Mouse (Mus musculus) thymus, adult 2 months (tissue): Measurements from ENCODE around the gene Osbpl10. TPM values are rescaled to one million over a fixed set of nuclear protein-coding genes. Genes with fewer than 3 reads are reported as not detected.

Experiments used
- DNase-seq: peaks from one replicate; pipeline ENCODE4 v3.0.0; 2021
- H3K27ac ChIP-seq: fragments of 200-500 bp; 2 replicates; pipeline ENCODE4 v1.5.1; 2012; ENCODE audit warnings: low read length, control low read depth; ENCODE audit not compliant: control insufficient read depth, insufficient read depth
- H3K27me3 ChIP-seq: fragments of 200-500 bp; 2 replicates; pipeline ENCODE4 v1.6.1; 2012; ENCODE audit warnings: mild to moderate bottlenecking, low read length, moderate library complexity, mixed read lengths; ENCODE audit not compliant: control insufficient read depth, insufficient read depth
- H3K36me3 ChIP-seq: fragments of 200-500 bp; 2 replicates; pipeline ENCODE4 v1.6.1; 2012; ENCODE audit warnings: mild to moderate bottlenecking, low read length, moderate library complexity; ENCODE audit not compliant: control insufficient read depth, insufficient read depth
- H3K4me1 ChIP-seq: fragments of 200-500 bp; replicated peaks from 2 replicates; pipeline ENCODE4 v1.6.1; 2012; ENCODE audit warnings: low read length; ENCODE audit not compliant: control insufficient read depth, insufficient read depth
- H3K4me3 ChIP-seq: fragments of 200-500 bp; 2 replicates; pipeline ENCODE4 v1.5.1; 2012; ENCODE audit warnings: mild to moderate bottlenecking, low read length, control low read depth, moderate library complexity; ENCODE audit not compliant: control insufficient read depth, insufficient read depth
- CTCF ChIP-seq: fragments of 200-500 bp; IDR thresholded peaks from 2 replicates; pipeline ENCODE4 v1.5.1; 2012; ENCODE audit warnings: mild to moderate bottlenecking, control low read depth, low read length, moderate library complexity, borderline replicate concordance; ENCODE audit not compliant: control insufficient read depth, poor library complexity, insufficient read depth; ENCODE audit errors: extremely low read depth
- POLR2A ChIP-seq: fragments of 200-500 bp; IDR thresholded peaks from 2 replicates; pipeline ENCODE4 v1.6.1; 2012; ENCODE audit warnings: mild to moderate bottlenecking, low read length, control low read depth, moderate library complexity; ENCODE audit not compliant: control insufficient read depth, poor library complexity, insufficient read depth; ENCODE audit errors: extremely low read depth
- WGBS: fragments of 180-500 bp; shearing (Covaris S2); methylation state at CpG from one replicate; pipeline ENCODE4 v1.1.7; 2018; 5-methylcytosine and 5-hydroxymethylcytosine counted together
- polyA plus RNA-seq: library from polyadenylated mRNA; depleted of rRNA; stranded (reverse); fragments of >200 nt; gene quantifications from 2 replicates; pipeline ENCODE4 v1.2.3, GENCODE M21; 2012

The Osbpl10 gene
- polyA plus RNA-seq, 1 experiment: 10.3 TPM

DNA sequence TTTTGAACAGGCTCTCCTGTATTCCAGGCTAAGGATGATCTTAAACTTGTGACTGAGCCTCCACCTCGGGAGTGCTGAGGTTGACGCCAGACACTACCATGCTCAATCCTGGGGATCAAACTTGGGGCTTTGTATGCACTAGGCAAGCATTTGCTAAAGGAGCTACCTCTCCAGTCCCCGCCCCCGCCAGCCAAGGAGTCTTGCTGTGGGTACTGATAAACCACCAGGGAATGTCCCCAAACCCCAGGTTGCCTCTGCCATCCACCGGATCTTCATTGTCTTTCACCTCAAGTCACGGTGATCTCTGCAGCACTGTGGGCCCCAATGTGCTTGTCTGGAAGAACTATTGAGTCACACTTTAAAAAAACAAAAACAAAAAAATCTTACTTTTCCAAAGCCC lies 224.8 kb downstream of the Osbpl10 start:
- peaks cover 25% of the 10 kb centered on the region for H3K4me1 ChIP-seq
- no peaks in the 10 kb centered on the region for H3K27me3 ChIP-seq
- DNase-seq: no peak
- no peak overlapping the region for H3K4me3 ChIP-seq
- no peak for TF ChIP-seq CTCF
- no peak for TF ChIP-seq POLR2A
- WGBS: 58% methylated on average over 6 of the region's 6 CpGs
- H3K27ac ChIP-seq: no peak overlapping the region
- H3K36me3 ChIP-seq: no peaks in the 10 kb centered on the region

DNA sequence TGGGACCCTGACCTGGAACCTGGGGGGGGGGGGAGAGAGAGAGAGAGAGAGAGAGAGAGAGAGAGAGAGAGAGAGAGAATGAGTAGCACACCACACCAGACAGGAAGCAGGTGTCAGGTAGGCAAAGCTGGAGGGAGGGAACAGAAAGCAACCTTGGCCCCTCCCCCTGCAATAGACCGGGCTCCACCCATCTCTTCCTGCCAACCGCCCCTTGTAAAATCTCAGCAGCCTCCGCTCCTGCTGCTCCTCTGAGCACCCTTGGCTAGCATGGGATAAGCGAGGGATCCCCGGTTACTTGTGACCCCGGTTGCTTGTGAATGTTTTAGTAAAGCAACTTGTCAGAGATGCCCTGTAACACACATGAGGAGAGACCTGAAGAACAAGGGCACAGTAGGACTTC lies 227.1 kb downstream of the Osbpl10 start:
- Histone ChIP-seq H3K4me1 (peaks cover 21% of the 10 kb centered on the region), H3K27ac (no peak overlapping the region), H3K36me3 (no peaks in the 10 kb centered on the region), H3K4me3 (no peak overlapping the region), H3K27me3 (no peaks in the 10 kb centered on the region)
- 3% methylated on average over 6 of the region's 6 CpGs for WGBS
- DNase-seq: peak; percentile 67
- TF ChIP-seq POLR2A (no peak), CTCF (no peak)

DNA sequence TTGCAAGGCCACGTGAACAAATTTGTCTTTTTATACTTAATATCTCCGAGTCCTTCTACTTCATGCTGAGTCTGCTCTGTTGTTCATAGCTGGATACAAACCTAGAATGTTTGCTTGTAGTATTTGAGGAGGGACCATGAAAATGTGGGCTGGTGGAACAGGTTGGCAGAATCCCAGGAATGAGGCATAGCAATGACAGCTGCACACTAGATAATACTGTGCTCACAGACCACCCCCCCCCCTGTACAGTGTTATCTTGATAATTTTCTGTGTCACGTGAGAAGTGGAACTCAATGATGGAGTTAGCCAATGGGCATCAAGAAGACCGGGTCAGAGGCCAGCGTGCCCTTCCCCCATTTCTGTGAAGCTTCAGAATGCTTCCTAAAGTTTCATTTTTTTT lies 227.8 kb downstream of the Osbpl10 start:
- no peak for DNase-seq
- Histone ChIP-seq H3K4me3 (no peak overlapping the region), H3K27me3 (no peaks in the 10 kb centered on the region), H3K4me1 (peaks cover 18% of the 10 kb centered on the region), H3K36me3 (no peaks in the 10 kb centered on the region), H3K27ac (no peak overlapping the region)
- 80% methylated on average over 5 of the region's 5 CpGs for WGBS
- no peak for TF ChIP-seq POLR2A
- no peak for TF ChIP-seq CTCF

DNA sequence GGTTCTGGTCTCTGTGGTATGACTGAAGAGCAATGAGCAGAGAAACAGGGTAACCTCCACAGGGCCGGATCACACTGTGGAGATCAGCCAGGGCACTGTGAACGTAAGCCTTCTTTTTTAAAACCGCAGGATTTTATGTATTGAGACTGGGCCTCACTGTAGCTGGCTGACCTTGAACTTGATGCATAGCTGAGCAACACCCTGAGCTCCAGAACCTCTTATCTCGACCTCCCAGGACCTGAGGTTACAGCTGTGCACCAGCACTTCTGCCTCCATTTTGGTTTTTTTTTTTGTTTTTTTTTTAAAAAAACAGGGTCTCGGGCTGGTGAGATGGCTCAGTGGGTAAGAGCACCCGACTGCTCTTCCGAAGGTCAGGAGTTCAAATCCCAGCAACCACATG lies 231.4 kb downstream of the Osbpl10 start:
- Histone ChIP-seq H3K27ac (no peak overlapping the region), H3K27me3 (no peaks in the 10 kb centered on the region), H3K36me3 (no peaks in the 10 kb centered on the region), H3K4me1 (peaks cover 13% of the 10 kb centered on the region), H3K4me3 (no peak overlapping the region)
- TF ChIP-seq POLR2A (no peak), CTCF (no peak)
- no peak for DNase-seq
- WGBS: 77% methylated on average over 7 of the region's 7 CpGs

- no peaks in the 10 kb centered on the region for H3K27me3 ChIP-seq
- H3K27ac ChIP-seq: no peak overlapping the region
- no peaks in the 10 kb centered on the region for H3K36me3 ChIP-seq
- H3K4me1 ChIP-seq: peaks cover 13% of the 10 kb centered on the region
- no peak for DNase-seq
- WGBS: 78% methylated on average over 12 of the region's 12 CpGs
- TF ChIP-seq POLR2A (no peak), CTCF (no peak)
- no peak overlapping the region for H3K4me3 ChIP-seq
Observed at GRCm38 (mm10) chr9:115210535-115210934, 232.2 kb downstream of the Osbpl10 start.

- Histone ChIP-seq H3K27ac (no peak overlapping the region), H3K27me3 (no peaks in the 10 kb centered on the region), H3K36me3 (no peaks in the 10 kb centered on the region), H3K4me1 (peaks cover 12% of the 10 kb centered on the region), H3K4me3 (no peak overlapping the region)
- TF ChIP-seq CTCF: no peak
- no peak for TF ChIP-seq POLR2A
- no peak for DNase-seq
- 75% methylated on average over 5 of the region's 5 CpGs for WGBS
Observed at GRCm38 (mm10) chr9:115213755-115214264, 235.4 kb downstream of the Osbpl10 start.
